16 mouse cellular contexts compared by ENCODE assay signal in genomic region chr7:48784773-48785523, GRCm38 (mm10).
A peak's percentile ranks its signal among the peaks of the same experiment; 100 is the strongest.
DNase-seq lines count a peak whose midpoint lies in the region.
"Had no signal": no experiment of that assay in that cellular context is flagged by ENCODE, and none has a peak within 500 bp of the region (broad histone marks: within the 10 kb centered on the region; RNA-seq: fewer than 3 reads in every experiment).

No protein-coding gene starts in this region.

- peak; percentile 33 to 39 for DNase-seq in cerebellum, adult 18-20 months
- DNase-seq in cerebellum, postnatal 4 days (ENCODE audit: low spot score in 2 of 2), result no peak
- DNase-seq in urinary bladder, postnatal 14 days (ENCODE audit: low spot score), result peak; percentile 12
- DNase-seq in urinary bladder, postnatal 4 days (ENCODE audit: low spot score in 2 of 2), result no peak
- DNase-seq in fat pad, adult 2 months (ENCODE audit: extremely low read depth, low read depth, low spot score), result peak; percentile 78
- DNase-seq in kidney, adult 9 months, result no peak
- no peak for DNase-seq in right cerebral cortex, postnatal 36 days (ENCODE audit: low spot score in 2 of 2)
- DNase-seq: adrenal gland, adult 8-10 months; embryo, embryonic 11 days; gastrocnemius, adult 2 months; heart, postnatal 10 days; kidney, postnatal 25 days; layer of hippocampus, postnatal 36 days; lung, postnatal 4 days; retina, postnatal 1 day; right cerebral cortex, postnatal 25 days had no signal

Comparison
In these comparisons a context has a peak if more than half of its experiments do, and no peak if none do; other contexts are left out.
1. DNase-seq: peak in cerebellum, adult 18-20 months (2 of 2), urinary bladder, postnatal 14 days (single experiment) and fat pad, adult 2 months (single experiment); none in cerebellum, postnatal 4 days (0 of 2), urinary bladder, postnatal 4 days (0 of 2), kidney, adult 9 months (single experiment) and right cerebral cortex, postnatal 36 days (0 of 2).